Mouse (Mus musculus): ENCODE data around the gene Tldc2. TPM values are rescaled to one million over a fixed set of nuclear protein-coding genes. Genes with fewer than 3 reads are reported as not detected.

Tldc2 gene
- 0.19 TPM in 1 of 2 replicates, not detected in the other for polyA plus RNA-seq (2012; rRNA removed)

- no peak for DNase-seq (ENCODE audit: low spot score)
These were observed at the start of gene Tldc2 for GRCm38 (mm10) chr2:157086796-157087195. Tldc2 (plus strand) TSS chr2:157087055.

GRCm38 (mm10) chr2:157037303-157037702, 49.6 kb upstream of the Tldc2 start:
- no peak for DNase-seq (ENCODE audit: low spot score)

- DNase-seq (ENCODE audit: low spot score): no peak
These were observed 46.8 kb upstream of the Tldc2 start for GRCm38 (mm10) chr2:157039900-157040648.

GRCm38 (mm10) chr2:157040649-157041046, 46.2 kb upstream of the Tldc2 start:
- DNase-seq (ENCODE audit: low spot score): no peak

- no peak for DNase-seq (ENCODE audit: low spot score)
These were observed 45.4 kb upstream of the Tldc2 start for GRCm38 (mm10) chr2:157041421-157041820.

- DNase-seq (ENCODE audit: low spot score): no peak
These were observed 43.3 kb upstream of the Tldc2 start for GRCm38 (mm10) chr2:157043556-157043955.

- DNase-seq (ENCODE audit: low spot score): no peak
These were observed 42.9 kb upstream of the Tldc2 start for GRCm38 (mm10) chr2:157043987-157044386.

- no peak for DNase-seq (ENCODE audit: low spot score)
These were observed 40.9 kb upstream of the Tldc2 start for GRCm38 (mm10) chr2:157045932-157046331.

- DNase-seq (ENCODE audit: low spot score): no peak
These were observed 39.9 kb upstream of the Tldc2 start for GRCm38 (mm10) chr2:157046956-157047355.

GRCm38 (mm10) chr2:157048395-157049181, 38.3 kb upstream of the Tldc2 start:
- DNase-seq (ENCODE audit: low spot score): no peak

- DNase-seq (ENCODE audit: low spot score): no peak
These were observed 37.0 kb upstream of the Tldc2 start for GRCm38 (mm10) chr2:157049831-157050243.

- DNase-seq (ENCODE audit: low spot score): no peak
These were observed 34.4 kb upstream of the Tldc2 start for GRCm38 (mm10) chr2:157052448-157052847.

GRCm38 (mm10) chr2:157053124-157053523, 33.7 kb upstream of the Tldc2 start:
- no peak for DNase-seq (ENCODE audit: low spot score)

GRCm38 (mm10) chr2:157053787-157054186, 33.1 kb upstream of the Tldc2 start:
- DNase-seq (ENCODE audit: low spot score): no peak

- no peak for DNase-seq (ENCODE audit: low spot score)
These were observed 32.6 kb upstream of the Tldc2 start for GRCm38 (mm10) chr2:157054297-157054696.

GRCm38 (mm10) chr2:157054816-157055215, 32.0 kb upstream of the Tldc2 start:
- no peak for DNase-seq (ENCODE audit: low spot score)

GRCm38 (mm10) chr2:157055721-157056120, 31.1 kb upstream of the Tldc2 start:
- no peak for DNase-seq (ENCODE audit: low spot score)

GRCm38 (mm10) chr2:157057186-157057585, 29.7 kb upstream of the Tldc2 start:
- DNase-seq (ENCODE audit: low spot score): no peak

GRCm38 (mm10) chr2:157057758-157058157, 29.1 kb upstream of the Tldc2 start:
- DNase-seq (ENCODE audit: low spot score): no peak

- no peak for DNase-seq (ENCODE audit: low spot score)
These were observed 28.4 kb upstream of the Tldc2 start for GRCm38 (mm10) chr2:157058342-157058998.

- DNase-seq (ENCODE audit: low spot score): no peak
These were observed 27.7 kb upstream of the Tldc2 start for GRCm38 (mm10) chr2:157059166-157059565.

GRCm38 (mm10) chr2:157060037-157060436, 26.8 kb upstream of the Tldc2 start:
- no peak for DNase-seq (ENCODE audit: low spot score)

Data from urinary bladder, adult 2 months (tissue).